Mouse (Mus musculus) heart, embryonic 14.5 days (tissue): Measurements from ENCODE around the gene Atp2b2. TPM values are rescaled to one million over a fixed set of nuclear protein-coding genes. Genes with fewer than 3 reads are reported as not detected.

Experiments
- ATAC-seq: fragments of 200-750 bp; cut with Nextera tagmentation; 2 replicates; pipeline ENCODE4 v1.8.0; 2017; ENCODE audit warnings: low read depth, moderate TSS enrichment; ENCODE audit not compliant: insufficient number of reproducible peaks, insufficient read depth, low FRiP score
- H3K27ac ChIP-seq, 2 experiments: fragments of 200-500 bp in 1 of 2; fragments of 300-500 bp in 1 of 2; sonication (generic) in 1 of 2; replicated peaks in 1 of 2; 2 replicates each; pipeline ENCODE4 v1.5.1; 2012 to 2014; ENCODE audit warnings: low read depth in 2 of 2, low read length in 2 of 2, control low read depth in 1 of 2, mild to moderate bottlenecking in 1 of 2, mixed read lengths in 1 of 2; ENCODE audit not compliant: control insufficient read depth in 1 of 2, insufficient read depth in 1 of 2
- H3K27me3 ChIP-seq: fragments of 300-500 bp; sonication (generic); 2 replicates; pipeline ENCODE4 v1.6.1; 2014; ENCODE audit warnings: mild to moderate bottlenecking, low read length, control low read depth; ENCODE audit not compliant: control insufficient read depth, insufficient read depth
- H3K36me3 ChIP-seq: fragments of 300-500 bp; sonication (generic); 2 replicates; pipeline ENCODE4 v1.6.1; 2014; ENCODE audit warnings: mild to moderate bottlenecking, control low read depth, low read length, mixed read lengths; ENCODE audit not compliant: control insufficient read depth, insufficient read depth
- H3K4me1 ChIP-seq, 2 experiments: fragments of 200-500 bp in 1 of 2; fragments of 300-500 bp in 1 of 2; sonication (generic) in 1 of 2; 2 replicates each; pipeline ENCODE4 v1.6.1; 2012 to 2014; ENCODE audit warnings: low read length in 2 of 2, control low read depth in 1 of 2, mixed read lengths in 1 of 2; ENCODE audit not compliant: control insufficient read depth in 2 of 2, insufficient read depth in 2 of 2
- H3K4me2 ChIP-seq: fragments of 300-500 bp; sonication (generic); 2 replicates; pipeline ENCODE4 v1.6.1; 2014; ENCODE audit warnings: mild to moderate bottlenecking, low read length
- H3K4me3 ChIP-seq, 2 experiments: fragments of 200-500 bp in 1 of 2; fragments of 300-500 bp in 1 of 2; sonication (generic) in 1 of 2; 2 replicates each; pipeline ENCODE4 v1.5.1; 2012 to 2014; ENCODE audit warnings: low read length in 2 of 2, mild to moderate bottlenecking in 2 of 2, control low read depth in 1 of 2, low read depth in 1 of 2, moderate library complexity in 1 of 2; ENCODE audit not compliant: control insufficient read depth in 1 of 2, insufficient read depth in 1 of 2
- H3K9ac ChIP-seq: fragments of 300-500 bp; sonication (generic); 2 replicates; pipeline ENCODE4 v1.6.1; 2014; ENCODE audit warnings: mild to moderate bottlenecking, low read length
- H3K9me3 ChIP-seq: fragments of 300-500 bp; sonication (generic); 2 replicates; pipeline ENCODE4 v1.6.1; 2016; ENCODE audit warnings: low read length, control low read depth; ENCODE audit not compliant: control insufficient read depth
- WGBS: fragments of 180-500 bp; shearing (Covaris S2); extraction: QIAGEN DNeasy Blood & Tissue Kit; methylation state at CpG from one replicate; pipeline ENCODE4 v1.1.7; 2014; 5-methylcytosine and 5-hydroxymethylcytosine counted together
- polyA plus RNA-seq: library from polyadenylated mRNA; unstranded; fragments of >200 nt; fragmentation: Nextera tagmentation; extraction: Ambion mirVana; gene quantifications from 2 replicates; pipeline ENCODE4 v1.2.1, GENCODE M21; 2014

Gene Atp2b2
- polyA plus RNA-seq, 1 experiment from 2014 or later = 0.18 TPM

GRCm38 (mm10) chr6:113801233-113801632, 241.2 kb downstream of the Atp2b2 start:
- no peak for ATAC-seq
- no peak overlapping the region for H3K27ac ChIP-seq
- no peak overlapping the region for H3K4me2 ChIP-seq

DNA sequence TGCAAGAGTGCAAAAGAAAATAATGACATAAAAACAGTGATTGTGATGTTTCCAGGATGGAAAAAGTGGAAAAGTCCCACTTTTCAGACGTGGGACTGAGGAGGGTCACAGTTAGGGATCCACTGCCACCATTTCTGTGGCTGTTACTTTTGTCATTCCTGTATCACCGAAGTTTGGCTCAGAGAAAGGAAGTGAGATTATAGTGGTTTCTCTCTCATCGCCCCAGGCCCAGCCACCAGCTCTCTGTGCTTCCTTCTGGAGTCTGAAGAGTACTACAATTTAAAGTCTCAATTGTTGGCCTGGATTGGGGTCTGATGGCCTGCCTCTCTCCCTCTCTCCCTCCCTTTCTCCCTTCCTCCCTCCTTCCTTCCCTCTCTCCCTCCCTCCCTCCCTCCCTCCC, 242.5 kb downstream of the Atp2b2 start:
- ATAC-seq = no peak
- no peak overlapping the region for H3K4me2 ChIP-seq
- no peak overlapping the region for H3K9ac ChIP-seq
- 68% methylated on average over 3 of the region's 3 CpGs for WGBS
- peaks cover 15 to 25% of the 10 kb centered on the region in 2 experiments for H3K4me1 ChIP-seq
- no peaks in the 10 kb centered on the region for H3K36me3 ChIP-seq
- H3K4me3 ChIP-seq = no peak overlapping the region
- peaks cover 5% of the 10 kb centered on the region for H3K9me3 ChIP-seq
- no peak overlapping the region for H3K27ac ChIP-seq
- no peaks in the 10 kb centered on the region for H3K27me3 ChIP-seq

More at GRCm38 (mm10) chr6:113801233-113801632, 241.2 kb downstream of the Atp2b2 start:
- Histone ChIP-seq H3K9me3 (peaks cover 11% of the 10 kb centered on the region), H3K4me3 (no peak overlapping the region), H3K27me3 (no peaks in the 10 kb centered on the region), H3K4me1 (peaks cover 5 to 14% of the 10 kb centered on the region in 2 experiments), H3K9ac (no peak overlapping the region), H3K36me3 (no peaks in the 10 kb centered on the region)

GRCm38 (mm10) chr6:113799349-113799748, 243.1 kb downstream of the Atp2b2 start:
- H3K9me3 ChIP-seq = no peaks in the 10 kb centered on the region
- no peak overlapping the region for H3K9ac ChIP-seq
- H3K4me1 ChIP-seq = peaks cover 20 to 30% of the 10 kb centered on the region in 2 experiments
- no peaks in the 10 kb centered on the region for H3K27me3 ChIP-seq
- no peaks in the 10 kb centered on the region for H3K36me3 ChIP-seq
- 83% methylated on average over 9 of the region's 9 CpGs for WGBS
- H3K4me3 ChIP-seq = no peak overlapping the region
- no peak for ATAC-seq
- H3K4me2 ChIP-seq = no peak overlapping the region
- no peak overlapping the region; a peak in 1 of 4 replicates for H3K27ac ChIP-seq

- Histone ChIP-seq H3K9ac (no peak overlapping the region), H3K4me3 (no peak overlapping the region), H3K36me3 (no peaks in the 10 kb centered on the region), H3K27ac (no peak overlapping the region), H3K4me1 (peaks cover 20 to 31% of the 10 kb centered on the region in 2 experiments), H3K4me2 (no peak overlapping the region), H3K9me3 (no peaks in the 10 kb centered on the region), H3K27me3 (no peaks in the 10 kb centered on the region)
- ATAC-seq = no peak
- 25% methylated on average over 2 of the region's 2 CpGs for WGBS
Observed at GRCm38 (mm10) chr6:113798921-113799320, 243.5 kb downstream of the Atp2b2 start.

GRCm38 (mm10) chr6:113795241-113795702, 247.1 kb downstream of the Atp2b2 start:
- H3K27me3 ChIP-seq = no peaks in the 10 kb centered on the region
- ATAC-seq = peak; percentile 94
- H3K4me3 ChIP-seq = no peak overlapping the region
- H3K9ac ChIP-seq = peak overlapping the region; percentile 22; the same call in 1 of the 2 replicates
- peaks cover 22 to 31% of the 10 kb centered on the region in 2 experiments for H3K4me1 ChIP-seq
- H3K36me3 ChIP-seq = no peaks in the 10 kb centered on the region
- H3K4me2 ChIP-seq = peak overlapping the region; percentile 50
- H3K27ac ChIP-seq = peak overlapping the region; percentile 90 to 93
- WGBS = 0% methylated on average over 4 of the region's 4 CpGs
- no peaks in the 10 kb centered on the region for H3K9me3 ChIP-seq

DNA sequence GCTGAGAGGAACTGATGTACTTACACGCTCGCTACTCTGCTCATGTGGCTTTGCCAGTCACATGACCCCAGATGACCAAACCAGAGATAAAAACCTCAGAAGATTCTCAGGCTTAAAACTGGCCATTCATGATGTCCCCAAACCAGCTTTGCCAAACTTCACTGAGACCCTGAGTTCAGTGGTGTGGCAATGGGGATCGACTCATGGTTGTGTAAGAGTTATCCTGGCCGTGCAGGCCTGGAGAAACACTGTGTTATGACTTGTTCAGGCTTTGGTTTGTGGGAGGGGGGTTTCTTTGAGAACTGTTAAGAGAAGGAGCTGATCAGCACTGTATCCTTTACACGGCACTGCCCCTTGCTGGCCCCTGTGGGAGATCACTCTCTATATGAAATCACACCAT, 250.0 kb downstream of the Atp2b2 start:
- Histone ChIP-seq H3K4me2 (no peak overlapping the region), H3K4me3 (no peak overlapping the region), H3K9me3 (no peaks in the 10 kb centered on the region), H3K9ac (no peak overlapping the region), H3K4me1 (peaks cover 28 to 29% of the 10 kb centered on the region in 2 experiments), H3K27ac (no peak overlapping the region), H3K36me3 (no peaks in the 10 kb centered on the region), H3K27me3 (no peaks in the 10 kb centered on the region)
- WGBS = 72% methylated on average over 5 of the region's 5 CpGs
- no peak for ATAC-seq

GRCm38 (mm10) chr6:113791012-113791411, 251.4 kb downstream of the Atp2b2 start:
- no peak overlapping the region for H3K27ac ChIP-seq
- H3K27me3 ChIP-seq = no peaks in the 10 kb centered on the region
- no peaks in the 10 kb centered on the region for H3K9me3 ChIP-seq
- ATAC-seq = no peak
- H3K36me3 ChIP-seq = no peaks in the 10 kb centered on the region
- peaks cover 25 to 27% of the 10 kb centered on the region in 2 experiments for H3K4me1 ChIP-seq
- 79% methylated on average over 8 of the region's 8 CpGs for WGBS
- H3K9ac ChIP-seq = no peak overlapping the region
- H3K4me3 ChIP-seq = no peak overlapping the region
- H3K4me2 ChIP-seq = no peak overlapping the region

- ATAC-seq = no peak
- H3K4me3 ChIP-seq = no peak overlapping the region
- 48% methylated on average over 6 of the region's 6 CpGs for WGBS
- H3K9ac ChIP-seq = no peak overlapping the region
- no peak overlapping the region for H3K4me2 ChIP-seq
- H3K36me3 ChIP-seq = no peaks in the 10 kb centered on the region
- H3K27me3 ChIP-seq = no peaks in the 10 kb centered on the region
- H3K27ac ChIP-seq = no peak overlapping the region
- H3K4me1 ChIP-seq = peaks cover 10 to 12% of the 10 kb centered on the region in 2 experiments; a peak in 3 of 4 replicates
- H3K9me3 ChIP-seq = no peaks in the 10 kb centered on the region
Observed at GRCm38 (mm10) chr6:113787459-113787968, 254.9 kb downstream of the Atp2b2 start.
